Mouse (Mus musculus) brain, embryonic 18.5 days (tissue): ENCODE measurements around the gene Zbtb43.

Experiments used
- DNase-seq: peaks from one replicate; pipeline ENCODE4 v3.0.0-alpha.2; 2012; ENCODE audit warnings: low read depth, low spot score

The Zbtb43 gene

GRCm38 (mm10) chr2:33468466-33469097 lies at the start of gene Zbtb43:
TSS of gene Zbtb43 (minus strand) at chr2:33468559.
- DNase-seq: peak; percentile 92

- no peak for DNase-seq
Measured at GRCm38 (mm10) chr2:33515856-33516255, 47.5 kb upstream of the Zbtb43 start.

- no peak for DNase-seq
Measured at GRCm38 (mm10) chr2:33515431-33515830, 47.1 kb upstream of the Zbtb43 start.

- no peak for DNase-seq
Measured at GRCm38 (mm10) chr2:33510791-33511190, 42.4 kb upstream of the Zbtb43 start.

GRCm38 (mm10) chr2:33502602-33503001 lies 34.2 kb upstream of the Zbtb43 start:
- no peak for DNase-seq

GRCm38 (mm10) chr2:33498280-33498679 lies 29.9 kb upstream of the Zbtb43 start:
- no peak for DNase-seq

- no peak for DNase-seq
Measured at GRCm38 (mm10) chr2:33495654-33496053, 27.3 kb upstream of the Zbtb43 start.

GRCm38 (mm10) chr2:33492041-33492440 lies 23.7 kb upstream of the Zbtb43 start:
- no peak for DNase-seq

GRCm38 (mm10) chr2:33489565-33489964 lies 21.2 kb upstream of the Zbtb43 start:
- no peak for DNase-seq

GRCm38 (mm10) chr2:33487332-33487731 lies 19.0 kb upstream of the Zbtb43 start:
- DNase-seq: no peak

GRCm38 (mm10) chr2:33486866-33487265 lies 18.5 kb upstream of the Zbtb43 start:
- DNase-seq: no peak

GRCm38 (mm10) chr2:33477961-33478755 lies 9.8 kb upstream of the Zbtb43 start:
- DNase-seq: no peak

- peak; percentile 79 for DNase-seq
Measured at GRCm38 (mm10) chr2:33475961-33476360, 7.6 kb upstream of the Zbtb43 start.

GRCm38 (mm10) chr2:33467546-33468465 lies 553 bp downstream of the Zbtb43 start:
- DNase-seq: no peak

GRCm38 (mm10) chr2:33465966-33466365 lies 2.4 kb downstream of the Zbtb43 start:
- no peak for DNase-seq

- DNase-seq: no peak
Measured at GRCm38 (mm10) chr2:33465215-33465614, 3.1 kb downstream of the Zbtb43 start.

GRCm38 (mm10) chr2:33462066-33462465 lies 6.3 kb downstream of the Zbtb43 start:
- DNase-seq: no peak

- no peak for DNase-seq
Measured at GRCm38 (mm10) chr2:33461066-33461465, 7.3 kb downstream of the Zbtb43 start.

GRCm38 (mm10) chr2:33459660-33460059 lies 8.7 kb downstream of the Zbtb43 start:
- DNase-seq: no peak

- DNase-seq: no peak
Measured at GRCm38 (mm10) chr2:33456696-33457095, 11.7 kb downstream of the Zbtb43 start.

GRCm38 (mm10) chr2:33456242-33456641 lies 12.1 kb downstream of the Zbtb43 start:
- DNase-seq: no peak

GRCm38 (mm10) chr2:33455350-33455749 lies 13.0 kb downstream of the Zbtb43 start:
- no peak for DNase-seq
